Mouse (Mus musculus): ENCODE measurements around the gene Tenm4. TPM values are rescaled to one million over a fixed set of nuclear protein-coding genes. Genes with fewer than 3 reads are reported as not detected.

Gene Tenm4
- polyA plus RNA-seq, 1 experiment from 2014 or later: 41.3 TPM

GRCm38 (mm10) chr7:96708071-96708470 is 537.0 kb downstream of the Tenm4 start:
- Histone ChIP-seq H3K4me2 (replicated peaks) (no peak overlapping the region), H3K27ac (replicated peaks) (no peak overlapping the region), H3K4me3 (no peak overlapping the region), H3K9ac (replicated peaks) (no peak overlapping the region), H3K36me3 (peaks cover 21% of the 10 kb centered on the region), H3K9me3 (no peaks in the 10 kb centered on the region), H3K27me3 (peaks cover 41% of the 10 kb centered on the region), H3K4me1 (no peaks in the 10 kb centered on the region)
- 89% methylated on average over 5 of the region's 5 CpGs for WGBS
- no peak for ATAC-seq (ENCODE audit: low FRiP score, low read depth)

GRCm38 (mm10) chr7:96708561-96708960 is 537.5 kb downstream of the Tenm4 start:
- 87% methylated on average over 5 of the region's 5 CpGs for WGBS
- H3K4me3 ChIP-seq: no peak overlapping the region
- no peak overlapping the region for H3K27ac ChIP-seq (replicated peaks)
- H3K9ac ChIP-seq (replicated peaks): no peak overlapping the region
- H3K27me3 ChIP-seq: peaks cover 45% of the 10 kb centered on the region
- no peaks in the 10 kb centered on the region for H3K9me3 ChIP-seq
- H3K4me1 ChIP-seq: no peaks in the 10 kb centered on the region
- ATAC-seq (ENCODE audit: low FRiP score, low read depth): no peak
- H3K36me3 ChIP-seq: peaks cover 21% of the 10 kb centered on the region
- H3K4me2 ChIP-seq (replicated peaks): no peak overlapping the region

- Histone ChIP-seq H3K9ac (replicated peaks) (no peak overlapping the region), H3K27ac (replicated peaks) (no peak overlapping the region), H3K9me3 (no peaks in the 10 kb centered on the region), H3K4me2 (replicated peaks) (no peak overlapping the region), H3K27me3 (peaks cover 45% of the 10 kb centered on the region), H3K4me1 (no peaks in the 10 kb centered on the region), H3K4me3 (no peak overlapping the region), H3K36me3 (peaks cover 17% of the 10 kb centered on the region)
- no peak for ATAC-seq (ENCODE audit: low FRiP score, low read depth)
- 96% methylated on average over 8 of the region's 8 CpGs for WGBS
These were observed 537.9 kb downstream of the Tenm4 start for GRCm38 (mm10) chr7:96708968-96709367.

- Histone ChIP-seq H3K9me3 (no peaks in the 10 kb centered on the region), H3K4me1 (no peaks in the 10 kb centered on the region), H3K27me3 (peaks cover 53% of the 10 kb centered on the region), H3K9ac (replicated peaks) (no peak overlapping the region), H3K36me3 (0 out of 2 replicates have a peak, but pooled peaks cover 13% of the 10 kb centered on the region), H3K4me2 (replicated peaks) (no peak overlapping the region), H3K4me3 (no peak overlapping the region), H3K27ac (replicated peaks) (no peak overlapping the region)
- ATAC-seq (ENCODE audit: low FRiP score, low read depth): no peak
- 83% methylated on average over 4 of the region's 4 CpGs for WGBS
These were observed 538.8 kb downstream of the Tenm4 start for GRCm38 (mm10) chr7:96709891-96710290.

GRCm38 (mm10) chr7:96710658-96711071 is 539.6 kb downstream of the Tenm4 start:
- 78% methylated on average over 1 of the region's 1 CpGs for WGBS

GRCm38 (mm10) chr7:96712876-96713275 is 541.8 kb downstream of the Tenm4 start:
- Histone ChIP-seq H3K27ac (replicated peaks) (no peak overlapping the region), H3K27me3 (peaks cover 83% of the 10 kb centered on the region), H3K4me2 (replicated peaks) (no peak overlapping the region), H3K4me1 (peaks cover 3% of the 10 kb centered on the region), H3K36me3 (0 out of 2 replicates have a peak, but pooled peaks cover 11% of the 10 kb centered on the region), H3K9me3 (no peaks in the 10 kb centered on the region), H3K9ac (replicated peaks) (no peak overlapping the region), H3K4me3 (no peak overlapping the region)
- ATAC-seq (ENCODE audit: low FRiP score, low read depth): no peak

More at GRCm38 (mm10) chr7:96710658-96711071, 539.6 kb downstream of the Tenm4 start:
- no peak for ATAC-seq (ENCODE audit: low FRiP score, low read depth)
- Histone ChIP-seq H3K36me3 (0 out of 2 replicates have a peak, but pooled peaks cover 13% of the 10 kb centered on the region), H3K9ac (replicated peaks) (no peak overlapping the region), H3K4me1 (no peaks in the 10 kb centered on the region), H3K27me3 (peaks cover 61% of the 10 kb centered on the region), H3K27ac (replicated peaks) (no peak overlapping the region), H3K4me2 (replicated peaks) (no peak overlapping the region), H3K9me3 (no peaks in the 10 kb centered on the region), H3K4me3 (no peak overlapping the region)

- Histone ChIP-seq H3K27me3 (peaks cover 81% of the 10 kb centered on the region), H3K36me3 (no peaks in the 10 kb centered on the region), H3K4me1 (peaks cover 28% of the 10 kb centered on the region), H3K4me3 (no peak overlapping the region), H3K4me2 (replicated peaks) (no peak overlapping the region), H3K9ac (replicated peaks) (no peak overlapping the region), H3K27ac (replicated peaks) (no peak overlapping the region), H3K9me3 (no peaks in the 10 kb centered on the region)
- ATAC-seq (ENCODE audit: low FRiP score, low read depth): no peak
- WGBS: 88% methylated on average over 4 of the region's 4 CpGs
These were observed 545.9 kb downstream of the Tenm4 start for GRCm38 (mm10) chr7:96716911-96717310.

- Histone ChIP-seq H3K4me3 (no peak overlapping the region), H3K4me1 (peaks cover 28% of the 10 kb centered on the region), H3K27ac (replicated peaks) (peak overlapping the region; percentile 76), H3K36me3 (no peaks in the 10 kb centered on the region), H3K27me3 (peaks cover 82% of the 10 kb centered on the region), H3K9me3 (no peaks in the 10 kb centered on the region), H3K4me2 (replicated peaks) (peak overlapping the region; percentile 2), H3K9ac (replicated peaks) (no peak overlapping the region)
- WGBS: 23% methylated on average over 14 of the region's 14 CpGs
- peak; percentile 91 for ATAC-seq (ENCODE audit: low FRiP score, low read depth)
These were observed 547.4 kb downstream of the Tenm4 start for GRCm38 (mm10) chr7:96718201-96719155.

GRCm38 (mm10) chr7:96719926-96720325 is 548.9 kb downstream of the Tenm4 start:
- WGBS: 55% methylated on average over 1 of the region's 1 CpGs
- H3K36me3 ChIP-seq: no peaks in the 10 kb centered on the region
- H3K9ac ChIP-seq (replicated peaks): no peak overlapping the region
- no peak for ATAC-seq (ENCODE audit: low FRiP score, low read depth)
- H3K4me1 ChIP-seq: peaks cover 28% of the 10 kb centered on the region
- H3K9me3 ChIP-seq: no peaks in the 10 kb centered on the region
- H3K4me3 ChIP-seq: no peak overlapping the region
- peaks cover 82% of the 10 kb centered on the region for H3K27me3 ChIP-seq
- H3K4me2 ChIP-seq (replicated peaks): no peak overlapping the region
- peak overlapping the region; percentile 21; the same call in 1 of the 2 replicates for H3K27ac ChIP-seq (replicated peaks)

- Histone ChIP-seq H3K4me1 (peaks cover 28% of the 10 kb centered on the region), H3K9me3 (no peaks in the 10 kb centered on the region), H3K36me3 (no peaks in the 10 kb centered on the region), H3K4me2 (replicated peaks) (no peak overlapping the region), H3K4me3 (no peak overlapping the region), H3K9ac (replicated peaks) (no peak overlapping the region), H3K27me3 (peaks cover 81% of the 10 kb centered on the region), H3K27ac (replicated peaks) (no peak overlapping the region)
- 74% methylated on average over 5 of the region's 5 CpGs for WGBS
- ATAC-seq (ENCODE audit: low FRiP score, low read depth): no peak
These were observed 549.4 kb downstream of the Tenm4 start for GRCm38 (mm10) chr7:96720465-96720864.

- Histone ChIP-seq H3K27ac (replicated peaks) (no peak overlapping the region), H3K27me3 (peaks cover 72% of the 10 kb centered on the region), H3K9me3 (no peaks in the 10 kb centered on the region), H3K4me1 (peaks cover 26% of the 10 kb centered on the region), H3K4me3 (no peak overlapping the region), H3K4me2 (replicated peaks) (no peak overlapping the region), H3K9ac (replicated peaks) (no peak overlapping the region), H3K36me3 (no peaks in the 10 kb centered on the region)
- WGBS: 28% methylated on average over 3 of the region's 3 CpGs
- ATAC-seq (ENCODE audit: low FRiP score, low read depth): no peak
These were observed 551.8 kb downstream of the Tenm4 start for GRCm38 (mm10) chr7:96722796-96723195.

- H3K36me3 ChIP-seq: no peaks in the 10 kb centered on the region
- no peak overlapping the region for H3K4me3 ChIP-seq
- peaks cover 66% of the 10 kb centered on the region for H3K27me3 ChIP-seq
- no peak overlapping the region for H3K27ac ChIP-seq (replicated peaks)
- no peaks in the 10 kb centered on the region for H3K9me3 ChIP-seq
- ATAC-seq (ENCODE audit: low FRiP score, low read depth): no peak
- WGBS: 97% methylated on average over 5 of the region's 5 CpGs
- no peak overlapping the region for H3K4me2 ChIP-seq (replicated peaks)
- H3K9ac ChIP-seq (replicated peaks): no peak overlapping the region
- no peaks in the 10 kb centered on the region for H3K4me1 ChIP-seq
These were observed 554.6 kb downstream of the Tenm4 start for GRCm38 (mm10) chr7:96725603-96726002.

Measured in midbrain, embryonic 12.5 days (tissue).